Mouse (Mus musculus) myocyte (in vitro differentiated cells): Measurements from ENCODE around the gene Tamm41. TPM values are rescaled to one million over a fixed set of nuclear protein-coding genes. Genes with fewer than 3 reads are reported as not detected.

ENCODE experiments used
- H3K27me3 ChIP-seq: one replicate; pipeline ENCODE4 v1.6.1; 2011; ENCODE audit not compliant: control insufficient read depth, insufficient read depth, insufficient read length
- H3K36me3 ChIP-seq: one replicate; pipeline ENCODE4 v1.6.1; 2011; ENCODE audit not compliant: control insufficient read depth, insufficient read depth
- H3K4me2 ChIP-seq: one replicate; pipeline ENCODE4 v1.6.1; 2011; ENCODE audit warnings: low read depth, control low read depth
- H3K4me3 ChIP-seq: one replicate; pipeline ENCODE4 v1.5.1; 2011; ENCODE audit warnings: mild to moderate bottlenecking, control low read depth, moderate library complexity
- H3K79me2 ChIP-seq: one replicate; pipeline ENCODE4 v1.6.1; 2011; ENCODE audit not compliant: control insufficient read depth, insufficient read depth
- H3ac ChIP-seq: one replicate; pipeline ENCODE4 v1.6.1; 2011; ENCODE audit not compliant: control insufficient read depth, insufficient read length
- CEBPB ChIP-seq: IDR thresholded peaks from 2 replicates; pipeline ENCODE4 v1.6.1; 2011; ENCODE audit warnings: mild to moderate bottlenecking, moderate library complexity; ENCODE audit not compliant: poor library complexity, insufficient read depth, severe bottlenecking
- E2F4 ChIP-seq: IDR thresholded peaks from one replicate; pipeline ENCODE4 v1.6.1; 2011; ENCODE audit warnings: mild to moderate bottlenecking, control low read depth, moderate library complexity; ENCODE audit not compliant: insufficient read depth
- MAX ChIP-seq: IDR thresholded peaks from one replicate; pipeline ENCODE4 v1.6.1; 2011; ENCODE audit warnings: low read depth, mild to moderate bottlenecking, control low read depth
- MYOD1 ChIP-seq, 3 experiments: IDR thresholded peaks; one replicate each; pipeline ENCODE4 v1.6.1; 2011; ENCODE audit warnings: control low read depth in 2 of 3, low read depth in 2 of 3, mild to moderate bottlenecking in 2 of 3, moderate library complexity in 1 of 3; ENCODE audit not compliant: insufficient read length in 2 of 3, control insufficient read depth in 1 of 3
- MYOG ChIP-seq, 3 experiments: IDR thresholded peaks; one replicate each; pipeline ENCODE4 v1.6.1; 2011; ENCODE audit warnings: control low read depth in 2 of 3, low read depth in 2 of 3, mild to moderate bottlenecking in 2 of 3; ENCODE audit not compliant: insufficient read length in 2 of 3, control insufficient read depth in 1 of 3, insufficient read depth in 1 of 3
- POLR2A ChIP-seq: IDR thresholded peaks from one replicate; pipeline ENCODE4 v1.6.1; 2011; ENCODE audit warnings: low read depth, mild to moderate bottlenecking, control low read depth, moderate library complexity; ENCODE audit not compliant: insufficient read length
- POLR2AphosphoS2 ChIP-seq: IDR thresholded peaks from one replicate; pipeline ENCODE4 v1.6.1; 2011; ENCODE audit warnings: low read depth, control low read depth; ENCODE audit not compliant: insufficient read length
- REST ChIP-seq: IDR thresholded peaks from one replicate; pipeline ENCODE4 v1.6.1; 2011; ENCODE audit warnings: mild to moderate bottlenecking, control low read depth, moderate library complexity; ENCODE audit not compliant: insufficient read depth, insufficient read length
- SRF ChIP-seq: IDR thresholded peaks from one replicate; pipeline ENCODE4 v1.6.1; 2011; ENCODE audit warnings: low read depth; ENCODE audit not compliant: control insufficient read depth, insufficient read length
- TCF12 ChIP-seq: IDR thresholded peaks from one replicate; pipeline ENCODE4 v1.6.1; 2011; ENCODE audit warnings: mild to moderate bottlenecking, control low read depth; ENCODE audit not compliant: poor library complexity, insufficient read depth, severe bottlenecking
- TCF3 ChIP-seq: IDR thresholded peaks from one replicate; pipeline ENCODE4 v1.6.1; 2011; ENCODE audit warnings: low read depth, control low read depth; ENCODE audit not compliant: insufficient read length
- USF1 ChIP-seq: IDR thresholded peaks from one replicate; pipeline ENCODE4 v1.6.1; 2011; ENCODE audit warnings: low read depth, mild to moderate bottlenecking, control low read depth, moderate library complexity
- polyA plus RNA-seq: library from polyadenylated mRNA; unstranded; fragments of >200 nt; fragmentation: generic; extraction: Trizol; gene quantifications from one replicate; pipeline ENCODE4 v1.2.1, GENCODE M21; 2012; ENCODE audit warnings: missing spikeins

Tamm41 gene
- polyA plus RNA-seq, 1 experiment: 21.9 TPM

- no peaks in the 10 kb centered on the region for H3K36me3 ChIP-seq
- TF ChIP-seq TCF3 (no peak), USF1 (no peak), POLR2A (no peak), CEBPB (no peak)
Observed at GRCm38 (mm10) chr6:115005351-115005890, 32.3 kb downstream of the Tamm41 start.

DNA sequence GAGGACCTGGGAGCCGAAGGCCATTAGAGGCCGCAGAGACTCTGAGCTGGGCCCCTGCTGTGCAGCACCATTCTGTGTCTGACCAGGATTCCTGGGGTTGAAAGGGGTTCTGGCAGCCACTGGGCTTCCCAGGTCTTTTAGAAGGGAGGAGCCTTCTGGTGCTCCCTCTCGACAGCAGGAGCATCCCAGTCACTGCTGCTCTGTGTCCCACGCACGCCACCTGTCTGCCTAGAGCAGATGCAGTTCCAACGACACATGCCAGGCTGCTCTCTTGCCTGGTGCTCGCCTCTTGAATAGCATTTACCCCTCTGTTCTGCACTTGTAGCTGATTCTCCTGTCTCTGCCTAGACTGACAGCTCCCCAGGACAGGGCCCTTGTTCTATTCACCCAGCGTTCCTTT, 33.0 kb downstream of the Tamm41 start:
- no peaks in the 10 kb centered on the region for H3K36me3 ChIP-seq
- no peak for TF ChIP-seq MYOD1 (IDR thresholded peaks at IDR 0.05; ENCODE audit: control insufficient read depth in 1 of 3, insufficient read length in 2 of 3, low read depth in 2 of 3)
- no peak for TF ChIP-seq USF1
- TF ChIP-seq REST: no peak
- TF ChIP-seq POLR2A: no peak
- no peak for TF ChIP-seq E2F4
- no peak for TF ChIP-seq TCF3
- TF ChIP-seq MYOG (IDR thresholded peaks at IDR 0.05; ENCODE audit: control insufficient read depth in 1 of 3, insufficient read depth in 1 of 3, insufficient read length in 2 of 3, low read depth in 2 of 3): no peak

More at GRCm38 (mm10) chr6:115005351-115005890, 32.3 kb downstream of the Tamm41 start:
- no peak overlapping the region for H3ac ChIP-seq
- no peak overlapping the region for H3K4me2 ChIP-seq
- H3K79me2 ChIP-seq: no peaks in the 10 kb centered on the region
- H3K27me3 ChIP-seq: no peaks in the 10 kb centered on the region
- H3K4me3 ChIP-seq: no peak overlapping the region

DNA sequence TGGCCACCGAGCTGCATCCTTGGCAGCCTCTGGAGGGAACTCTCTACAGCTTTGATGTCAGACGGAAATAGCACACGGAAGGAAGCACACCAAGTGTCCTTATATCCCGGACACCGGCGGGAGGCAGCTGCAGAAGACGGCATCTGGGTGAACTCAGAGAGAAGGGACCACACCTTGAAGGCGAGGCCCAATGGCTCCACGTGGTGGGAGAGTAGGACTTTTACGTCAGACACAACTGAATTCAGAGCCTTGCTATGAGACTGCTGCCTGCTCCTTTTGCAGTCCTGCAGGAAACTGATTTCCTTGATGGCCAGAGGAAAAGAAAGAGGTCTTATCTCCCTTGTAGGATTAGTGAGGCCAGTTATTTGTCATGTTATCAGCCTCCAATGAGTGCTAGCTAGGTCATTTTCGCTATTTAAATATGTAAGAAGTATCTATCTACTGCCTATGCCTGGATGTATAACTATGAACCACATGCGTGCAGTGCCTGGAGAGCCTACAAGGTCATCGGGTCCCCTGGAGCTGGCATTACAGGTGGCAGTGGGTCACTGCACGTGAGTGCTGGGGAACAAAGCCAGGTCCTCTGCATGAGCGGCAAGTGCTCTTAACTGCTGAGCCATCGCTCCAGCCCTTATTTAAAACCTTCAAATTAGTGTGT, 39.2 kb downstream of the Tamm41 start:
- H3K27me3 ChIP-seq: no peaks in the 10 kb centered on the region
- no peak overlapping the region for H3K4me3 ChIP-seq
- no peaks in the 10 kb centered on the region for H3K79me2 ChIP-seq
- TF ChIP-seq POLR2A (no peak), TCF12 (no peak), MAX (no peak), USF1 (no peak), SRF (no peak), MYOD1 (IDR thresholded peaks at IDR 0.05; ENCODE audit: control insufficient read depth in 1 of 3, insufficient read length in 2 of 3, low read depth in 2 of 3) (no peak)
- H3K4me2 ChIP-seq: no peak overlapping the region
- H3ac ChIP-seq: no peak overlapping the region
- H3K36me3 ChIP-seq: no peaks in the 10 kb centered on the region

More for the DNA sequence above, 33.0 kb downstream of the Tamm41 start:
- Histone ChIP-seq H3K79me2 (no peaks in the 10 kb centered on the region), H3K27me3 (no peaks in the 10 kb centered on the region), H3K4me3 (no peak overlapping the region), H3K4me2 (no peak overlapping the region), H3ac (no peak overlapping the region)

DNA sequence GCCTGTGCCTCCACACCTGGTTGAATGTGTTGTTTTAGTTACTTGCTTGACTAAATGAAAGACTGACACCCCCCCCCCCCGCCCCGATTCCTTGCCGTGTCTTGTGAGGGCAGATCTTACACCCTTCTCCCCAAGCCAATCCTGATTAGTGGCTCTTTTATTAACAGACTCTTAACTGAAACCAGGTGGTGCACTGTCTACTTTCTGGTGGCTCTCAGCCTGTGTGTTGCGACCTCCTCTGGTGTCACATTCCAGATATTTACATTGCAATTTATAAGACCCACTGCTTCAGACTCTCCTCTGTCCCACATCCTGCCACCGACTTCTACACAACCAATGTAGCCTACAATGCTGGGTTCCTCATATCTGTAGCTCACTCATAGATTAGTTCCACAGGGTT, 40.2 kb downstream of the Tamm41 start:
- no peak overlapping the region for H3K4me2 ChIP-seq
- no peak overlapping the region for H3ac ChIP-seq
- H3K4me3 ChIP-seq: no peak overlapping the region
- H3K79me2 ChIP-seq: no peaks in the 10 kb centered on the region
- no peaks in the 10 kb centered on the region for H3K36me3 ChIP-seq
- TF ChIP-seq MAX (no peak), TCF3 (no peak), POLR2AphosphoS2 (no peak), MYOD1 (IDR thresholded peaks at IDR 0.05; ENCODE audit: control insufficient read depth in 1 of 3, insufficient read length in 2 of 3, low read depth in 2 of 3) (no peak), CEBPB (no peak), POLR2A (no peak), SRF (no peak), TCF12 (no peak), E2F4 (no peak), MYOG (IDR thresholded peaks at IDR 0.05; ENCODE audit: control insufficient read depth in 1 of 3, insufficient read depth in 1 of 3, insufficient read length in 2 of 3, low read depth in 2 of 3) (no peak), USF1 (no peak), REST (no peak)
- no peaks in the 10 kb centered on the region for H3K27me3 ChIP-seq

DNA sequence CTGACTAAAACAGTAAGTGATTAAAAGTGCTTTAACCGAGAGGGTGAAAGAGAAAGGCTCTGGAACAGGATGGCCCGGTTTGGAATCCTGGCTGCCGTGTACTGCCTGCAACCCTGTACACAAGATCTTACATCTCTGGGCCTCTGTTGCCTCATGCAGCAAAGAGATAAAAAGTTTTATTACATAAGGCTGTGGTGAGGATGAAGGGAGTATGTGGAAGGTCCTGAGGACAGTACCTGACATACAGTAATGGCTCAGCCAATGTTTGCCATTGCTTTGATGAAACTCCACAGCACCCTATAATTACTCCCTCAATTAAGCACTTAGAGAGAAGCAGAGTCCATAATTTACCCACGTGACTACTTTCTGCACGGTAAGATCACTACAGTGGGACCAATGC, 40.8 kb downstream of the Tamm41 start:
- no peaks in the 10 kb centered on the region for H3K79me2 ChIP-seq
- TF ChIP-seq USF1: no peak
- TF ChIP-seq POLR2AphosphoS2: no peak
- no peak for TF ChIP-seq CEBPB
- no peak for TF ChIP-seq SRF
- TF ChIP-seq TCF3: no peak
- TF ChIP-seq MYOD1 (IDR thresholded peaks at IDR 0.05; ENCODE audit: control insufficient read depth in 1 of 3, insufficient read length in 2 of 3, low read depth in 2 of 3): no peak
- TF ChIP-seq E2F4: no peak
- no peak for TF ChIP-seq REST
- no peak for TF ChIP-seq POLR2A
- no peak for TF ChIP-seq MAX
- no peak for TF ChIP-seq TCF12
- no peak for TF ChIP-seq MYOG (IDR thresholded peaks at IDR 0.05; ENCODE audit: control insufficient read depth in 1 of 3, insufficient read depth in 1 of 3, insufficient read length in 2 of 3, low read depth in 2 of 3)
- no peaks in the 10 kb centered on the region for H3K36me3 ChIP-seq
- H3K4me3 ChIP-seq: no peak overlapping the region
- H3ac ChIP-seq: no peak overlapping the region
- H3K4me2 ChIP-seq: no peak overlapping the region
- H3K27me3 ChIP-seq: no peaks in the 10 kb centered on the region
